Mouse (Mus musculus) liver, embryonic 14.5 days (tissue): ENCODE results near the gene Fbxo48. TPM values are rescaled to one million over a fixed set of nuclear protein-coding genes. Genes with fewer than 3 reads are reported as not detected.

Source experiments
- ATAC-seq: fragments of 200-750 bp; cut with Nextera tagmentation; 2 replicates; pipeline ENCODE4 v1.8.0; 2017; ENCODE audit warnings: moderate number of reproducible peaks, mild to moderate bottlenecking, moderate library complexity; ENCODE audit not compliant: insufficient read depth
- DNase-seq, 3 experiments: peaks; one replicate each; pipeline ENCODE4 v3.0.0-alpha.2; 2012 to 2013; ENCODE audit warnings: low read depth in 3 of 3, low spot score in 3 of 3
- H3K27ac ChIP-seq: fragments of 300-500 bp; sonication (generic); 2 replicates; pipeline ENCODE4 v1.5.1; 2014; ENCODE audit warnings: moderate library complexity, mild to moderate bottlenecking, control low read depth, inconsistent platforms
- H3K27me3 ChIP-seq: fragments of 300-500 bp; sonication (generic); 2 replicates; pipeline ENCODE4 v1.6.1; 2014; ENCODE audit warnings: mild to moderate bottlenecking, low read length, moderate library complexity; ENCODE audit not compliant: control insufficient read depth, insufficient read depth
- H3K36me3 ChIP-seq: fragments of 300-500 bp; sonication (generic); replicated peaks from 2 replicates; pipeline ENCODE4 v1.6.1; 2014; ENCODE audit warnings: low read depth; ENCODE audit not compliant: control insufficient read depth, insufficient read depth
- H3K4me1 ChIP-seq, 2 experiments: fragments of 200-500 bp in 1 of 2; fragments of 300-500 bp in 1 of 2; sonication (generic) in 1 of 2; replicated peaks; 2 replicates each; pipeline ENCODE4 v1.6.1; 2012 to 2014; ENCODE audit warnings: antibody characterized with exemption in 1 of 2, inconsistent platforms in 1 of 2, low read length in 1 of 2; ENCODE audit not compliant: control insufficient read depth in 2 of 2, insufficient read depth in 2 of 2
- H3K4me2 ChIP-seq: fragments of 300-500 bp; sonication (generic); 2 replicates; pipeline ENCODE4 v1.6.1; 2014; ENCODE audit warnings: low read depth, mild to moderate bottlenecking, control low read depth, moderate library complexity
- H3K4me3 ChIP-seq, 2 experiments: fragments of 200-500 bp in 1 of 2; fragments of 300-500 bp in 1 of 2; sonication (generic) in 1 of 2; 2 replicates each; pipeline ENCODE4 v1.5.1; 2012 to 2014; ENCODE audit warnings: low read depth in 2 of 2, low read length in 2 of 2, mild to moderate bottlenecking in 2 of 2, control low read depth in 1 of 2, inconsistent platforms in 1 of 2, moderate library complexity in 1 of 2; ENCODE audit not compliant: insufficient read depth in 1 of 2
- H3K9ac ChIP-seq: fragments of 300-500 bp; sonication (generic); replicated peaks from 2 replicates; pipeline ENCODE4 v1.6.1; 2014; ENCODE audit warnings: mild to moderate bottlenecking, control low read depth, moderate library complexity
- H3K9me3 ChIP-seq: fragments of 300-500 bp; sonication (generic); 2 replicates; pipeline ENCODE4 v1.6.1; 2016; ENCODE audit warnings: low read length, mixed read lengths; ENCODE audit not compliant: control insufficient read depth
- CTCF ChIP-seq: IDR thresholded peaks from 2 replicates; pipeline ENCODE4 v1.5.1; 2016; ENCODE audit warnings: antibody characterized with exemption, low read depth, control low read depth
- EP300 ChIP-seq: IDR thresholded peaks from 2 replicates; pipeline ENCODE4 v1.6.1; 2016; ENCODE audit warnings: antibody characterized with exemption, low read depth
- WGBS: fragments of 180-500 bp; shearing (Covaris S2); extraction: QIAGEN DNeasy Blood & Tissue Kit; methylation state at CpG from one replicate; pipeline ENCODE4 v1.1.7; 2014; ENCODE audit not compliant: insufficient replicate concordance; 5-methylcytosine and 5-hydroxymethylcytosine counted together
- polyA plus RNA-seq, 2 experiments: library from polyadenylated mRNA; depleted of rRNA in 1 of 2; stranded (reverse) in 1 of 2; unstranded in 1 of 2; fragments of >200 nt; fragmentation: Nextera tagmentation in 1 of 2; extraction: Ambion mirVana in 1 of 2; gene quantifications; 2 replicates each; pipeline versions ENCODE4 v1.2.1 to v1.2.3; 2012 to 2014

The Fbxo48 gene
- polyA plus RNA-seq, 2 experiments, result 1.9 to 3.5 TPM

- 42% methylated on average over 5 of the region's 5 CpGs for WGBS
- no peak for ATAC-seq
- H3K4me1 ChIP-seq, result peaks cover 13 to 18% of the 10 kb centered on the region in 2 experiments
- H3K4me3 ChIP-seq, result no peak overlapping the region
- H3K36me3 ChIP-seq, result no peaks in the 10 kb centered on the region
- no peaks in the 10 kb centered on the region for H3K9me3 ChIP-seq
- H3K4me2 ChIP-seq, result no peak overlapping the region
- no peak overlapping the region for H3K27ac ChIP-seq
- DNase-seq, result no peak
- no peak overlapping the region for H3K9ac ChIP-seq
- no peaks in the 10 kb centered on the region for H3K27me3 ChIP-seq
- TF ChIP-seq EP300 (no peak), CTCF (no peak)
Observed at GRCm38 (mm10) chr11:16978161-16978707, 27.1 kb downstream of the Fbxo48 start.

- H3K36me3 ChIP-seq, result no peaks in the 10 kb centered on the region
- H3K4me1 ChIP-seq, result no peaks in the 10 kb centered on the region
- H3K27ac ChIP-seq, result no peak overlapping the region
- H3K4me2 ChIP-seq, result no peak overlapping the region
- WGBS, result 44% methylated on average over 7 of the region's 7 CpGs
- no peak overlapping the region for H3K9ac ChIP-seq
- no peaks in the 10 kb centered on the region for H3K27me3 ChIP-seq
- DNase-seq (no peak), ATAC-seq (no peak)
- TF ChIP-seq CTCF (no peak), EP300 (no peak)
- H3K4me3 ChIP-seq, result no peak overlapping the region
- no peaks in the 10 kb centered on the region for H3K9me3 ChIP-seq
Observed at GRCm38 (mm10) chr11:16986550-16987187, 35.5 kb downstream of the Fbxo48 start.

DNA sequence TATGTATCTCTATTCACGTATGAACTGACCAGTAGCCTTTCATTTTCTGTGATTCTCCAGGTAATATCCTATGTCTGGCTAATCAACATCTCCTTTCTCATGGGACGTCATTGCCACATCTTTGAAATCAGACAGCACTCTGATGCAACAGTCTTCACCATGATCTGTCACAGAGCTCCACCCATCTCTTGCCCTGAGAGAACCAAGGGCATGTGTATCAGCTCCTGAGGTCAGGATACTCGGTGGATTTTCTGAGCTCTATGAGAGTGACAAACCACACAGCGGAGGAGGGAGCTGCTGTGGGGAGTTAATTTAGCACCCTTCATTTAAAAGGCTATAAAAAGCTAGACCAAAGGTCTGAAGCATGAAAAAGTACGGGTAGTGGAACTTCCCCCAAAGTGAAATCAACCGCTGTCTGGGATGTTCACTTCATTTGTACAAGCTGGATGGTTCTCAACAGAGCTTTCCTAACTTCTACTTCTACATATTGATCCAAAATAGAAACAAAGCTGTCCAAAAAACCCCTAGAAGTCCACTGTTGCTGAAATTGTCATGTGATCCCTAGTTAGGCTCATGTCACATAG lies 36.7 kb downstream of the Fbxo48 start:
- no peak for TF ChIP-seq CTCF
- TF ChIP-seq EP300, result no peak
- H3K4me2 ChIP-seq, result no peak overlapping the region
- H3K4me3 ChIP-seq, result no peak overlapping the region
- H3K27me3 ChIP-seq, result no peaks in the 10 kb centered on the region
- H3K9me3 ChIP-seq, result no peaks in the 10 kb centered on the region
- no peak for ATAC-seq
- H3K36me3 ChIP-seq, result no peaks in the 10 kb centered on the region
- DNase-seq, result no peak
- H3K27ac ChIP-seq, result no peak overlapping the region
- WGBS, result 55% methylated on average over 6 of the region's 6 CpGs
- no peaks in the 10 kb centered on the region for H3K4me1 ChIP-seq
- H3K9ac ChIP-seq, result no peak overlapping the region

DNA sequence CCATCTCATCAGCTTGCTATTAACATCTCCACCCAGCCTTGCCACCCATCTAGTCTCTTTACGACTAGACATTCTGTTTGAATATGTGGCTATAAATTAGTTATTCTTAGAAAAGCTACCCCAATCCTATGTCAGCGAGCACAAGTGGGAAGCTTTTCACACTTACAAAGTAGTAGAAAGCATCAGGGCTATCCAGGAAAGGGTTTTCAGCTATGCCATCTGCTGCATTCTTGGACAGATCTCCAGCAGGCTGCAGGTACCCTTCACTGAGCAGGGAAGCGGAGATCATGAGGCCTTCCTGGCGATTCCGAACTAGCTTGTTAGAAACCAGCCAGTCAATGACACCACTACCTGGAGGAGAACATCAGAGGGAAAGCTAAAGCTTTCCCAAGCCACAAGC lies 38.7 kb downstream of the Fbxo48 start:
- WGBS, result 72% methylated on average over 5 of the region's 5 CpGs
- TF ChIP-seq EP300 (no peak), CTCF (no peak)
- H3K27ac ChIP-seq, result no peak overlapping the region
- H3K4me3 ChIP-seq, result no peak overlapping the region
- no peak overlapping the region for H3K9ac ChIP-seq
- no peak for ATAC-seq
- H3K4me2 ChIP-seq, result no peak overlapping the region
- DNase-seq, result no peak
- no peaks in the 10 kb centered on the region for H3K4me1 ChIP-seq
- H3K9me3 ChIP-seq, result no peaks in the 10 kb centered on the region
- no peaks in the 10 kb centered on the region for H3K36me3 ChIP-seq
- H3K27me3 ChIP-seq, result no peaks in the 10 kb centered on the region

DNA sequence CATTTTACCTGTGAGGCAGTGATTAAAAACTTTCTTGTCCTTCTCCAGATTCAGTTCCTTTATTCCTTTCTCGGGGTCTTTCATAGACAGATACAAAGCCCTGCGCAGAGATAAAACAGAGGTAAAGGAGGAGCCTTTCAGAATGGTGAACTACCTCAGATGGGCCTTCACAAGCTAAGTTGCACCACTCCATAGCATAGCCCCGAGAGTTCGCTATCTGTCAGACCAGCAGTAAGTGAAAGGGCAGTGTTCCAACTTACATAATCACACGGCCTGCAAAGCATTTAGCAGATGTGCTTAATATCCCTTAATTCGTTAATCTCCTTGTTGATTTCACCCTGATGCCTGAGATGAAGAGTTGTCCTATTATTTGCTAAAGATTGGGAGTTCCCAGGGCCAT lies 41.7 kb downstream of the Fbxo48 start:
- H3K27ac ChIP-seq, result no peak overlapping the region
- H3K36me3 ChIP-seq, result no peaks in the 10 kb centered on the region
- H3K9me3 ChIP-seq, result no peaks in the 10 kb centered on the region
- no peak overlapping the region for H3K9ac ChIP-seq
- H3K4me2 ChIP-seq, result no peak overlapping the region
- H3K27me3 ChIP-seq, result no peaks in the 10 kb centered on the region
- 57% methylated on average over 6 of the region's 6 CpGs for WGBS
- DNase-seq (no peak), ATAC-seq (no peak)
- TF ChIP-seq EP300 (no peak), CTCF (no peak)
- no peaks in the 10 kb centered on the region for H3K4me1 ChIP-seq
- H3K4me3 ChIP-seq, result no peak overlapping the region
